Mouse (Mus musculus) heart, postnatal 36 days (tissue): ENCODE results near the gene Grb10. TPM values are rescaled to one million over a fixed set of nuclear protein-coding genes. Genes with fewer than 3 reads are reported as not detected.

Source experiments
- DNase-seq, 2 experiments: peaks; one replicate each; pipeline ENCODE4 v3.0.0; 2021 to 2022
- intact Hi-C: fragments of 180-260 bp; cut with DNase I; formaldehyde crosslinking; loops from one replicate; pipeline ENCODE4 v1.15.1; 2025
- total RNA-seq, 2 experiments: library from RNA; stranded (reverse); gene quantifications; 2 replicates each; pipeline ENCODE4 v1.2.3; 2021

The Grb10 gene
- total RNA-seq, 2 experiments from 2014 or later, result 66.6 to 110 TPM

DNA sequence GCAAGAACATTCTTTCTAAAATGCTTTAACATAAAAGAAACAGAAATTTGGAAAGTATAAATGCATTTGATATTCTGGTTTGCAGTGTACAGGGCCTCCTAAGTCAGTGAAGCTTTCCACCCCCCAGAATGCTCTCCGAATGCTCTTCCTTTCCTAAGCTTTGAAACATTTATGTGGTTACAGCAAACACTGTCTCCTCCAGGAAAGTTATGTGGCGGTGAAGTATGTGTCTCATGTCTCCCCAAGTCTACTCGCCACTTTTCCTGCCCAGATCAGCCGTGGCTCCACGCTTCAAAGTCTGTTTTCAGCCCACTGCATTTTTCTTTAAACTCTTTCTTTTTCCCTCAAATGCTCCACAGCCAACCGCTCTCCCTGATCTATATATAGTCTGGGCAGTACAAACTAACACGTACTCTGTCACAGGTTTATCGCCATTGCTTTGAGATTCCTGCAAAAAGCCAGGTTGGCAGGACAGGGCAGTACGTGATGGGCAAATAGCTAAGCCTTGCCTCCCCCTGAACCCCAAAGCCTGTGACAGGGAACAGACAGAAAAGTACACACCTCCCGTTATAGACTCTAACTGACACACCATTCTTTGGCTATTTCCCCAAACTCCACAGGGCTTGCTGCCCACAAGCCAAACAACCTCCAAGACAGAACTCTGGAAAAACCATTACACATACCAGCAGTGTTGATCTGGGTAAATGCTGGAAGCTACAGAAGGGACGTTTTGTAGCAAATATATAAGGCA is 84.9 kb downstream of the Grb10 start:
- DNase-seq, result peak in 1 of 2 experiments; percentile 39
- intact Hi-C loops, result no loop called here

DNA sequence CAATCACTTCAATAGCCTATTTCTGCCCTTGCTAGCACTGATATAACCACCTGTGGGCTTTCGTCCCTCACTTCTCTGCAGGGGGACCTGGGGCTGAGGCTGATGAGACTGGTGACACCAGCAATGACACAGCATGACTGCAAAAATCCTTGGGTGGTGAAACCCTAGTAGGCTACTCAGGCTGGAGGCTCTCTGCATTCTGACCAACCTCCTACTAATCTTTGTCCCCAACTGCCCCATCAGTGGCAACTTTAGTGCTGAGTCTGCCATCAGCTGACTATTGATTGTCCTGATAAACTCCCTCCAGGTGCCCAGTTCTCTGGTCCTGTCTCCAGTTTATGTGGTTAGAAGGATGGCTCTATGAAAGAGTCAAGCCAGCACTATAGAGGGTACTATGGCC is 85.9 kb downstream of the Grb10 start:
- DNase-seq, result no peak
- intact Hi-C loops, result no loop called here

DNA sequence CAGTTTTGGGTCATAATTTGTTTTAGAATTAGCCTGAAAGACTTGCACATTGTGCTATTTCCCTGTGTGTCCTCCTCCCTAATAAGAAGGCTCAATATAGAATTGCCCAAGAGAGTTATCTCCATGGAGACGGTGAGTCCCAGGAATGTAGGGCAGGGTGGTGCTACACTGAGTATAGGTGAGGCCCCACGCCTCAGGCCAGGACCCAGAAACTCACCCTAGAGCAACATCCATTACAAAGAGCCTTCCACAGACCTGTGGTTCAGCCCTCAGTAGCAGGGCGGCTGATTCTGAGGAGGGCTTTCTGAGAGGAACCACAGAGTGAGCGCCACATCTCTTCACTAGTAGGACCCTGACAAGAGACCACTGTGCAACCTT is 89.5 kb downstream of the Grb10 start:
- intact Hi-C loops, result no loop called here
- DNase-seq, result no peak

DNA sequence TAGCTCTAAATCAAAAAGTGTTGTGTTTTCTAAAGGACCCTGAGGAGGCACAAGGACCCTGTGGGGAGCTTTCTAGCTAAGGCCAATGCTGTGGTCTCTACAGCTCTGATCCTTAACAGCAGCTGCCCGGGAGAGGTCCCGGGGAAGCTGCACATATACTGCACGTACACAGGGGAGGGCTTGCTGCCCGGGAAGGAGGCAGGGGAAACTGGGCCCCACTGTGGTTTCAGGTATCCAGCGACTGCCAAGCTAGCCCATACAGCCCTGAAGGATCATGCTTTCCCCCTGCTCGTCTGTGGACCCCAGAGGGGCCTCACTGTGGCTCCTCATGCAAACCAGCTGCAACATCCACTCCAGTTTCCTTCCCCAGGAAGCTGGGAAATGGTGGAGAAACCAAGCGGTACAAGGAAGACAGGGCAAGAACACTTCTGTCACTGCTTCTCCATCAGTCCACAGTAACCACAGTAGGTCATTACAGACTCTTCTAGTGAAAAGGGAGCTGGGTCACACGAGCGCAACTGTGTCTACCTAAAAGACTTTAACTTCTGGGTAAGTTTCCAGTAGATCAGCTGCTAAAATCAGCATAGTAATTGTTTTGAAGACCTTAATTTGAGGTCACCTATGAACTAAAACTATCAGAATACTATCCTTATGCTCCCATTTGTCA is 90.0 kb downstream of the Grb10 start:
- DNase-seq, result no peak
- intact Hi-C loops, result no loop called here

DNA sequence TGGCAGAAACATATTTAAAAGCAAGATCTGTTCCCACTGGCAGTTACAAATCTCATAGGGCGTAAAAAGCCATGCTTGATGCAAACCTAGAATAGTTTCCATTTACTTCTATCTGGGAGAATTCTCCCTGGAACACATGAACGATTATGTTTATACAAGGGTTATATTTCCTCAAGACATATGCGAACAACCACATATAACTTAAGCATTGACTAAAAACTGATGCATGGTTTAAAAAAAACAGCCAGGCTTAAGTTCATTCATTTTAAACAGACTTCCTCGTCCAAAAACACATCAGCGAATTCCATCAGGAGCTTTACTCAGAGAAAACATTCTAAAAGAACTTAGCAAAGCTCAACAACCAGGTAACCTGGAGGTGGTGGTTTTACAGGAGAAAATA is 90.6 kb downstream of the Grb10 start:
- intact Hi-C loops, result no loop called here
- no peak for DNase-seq

DNA sequence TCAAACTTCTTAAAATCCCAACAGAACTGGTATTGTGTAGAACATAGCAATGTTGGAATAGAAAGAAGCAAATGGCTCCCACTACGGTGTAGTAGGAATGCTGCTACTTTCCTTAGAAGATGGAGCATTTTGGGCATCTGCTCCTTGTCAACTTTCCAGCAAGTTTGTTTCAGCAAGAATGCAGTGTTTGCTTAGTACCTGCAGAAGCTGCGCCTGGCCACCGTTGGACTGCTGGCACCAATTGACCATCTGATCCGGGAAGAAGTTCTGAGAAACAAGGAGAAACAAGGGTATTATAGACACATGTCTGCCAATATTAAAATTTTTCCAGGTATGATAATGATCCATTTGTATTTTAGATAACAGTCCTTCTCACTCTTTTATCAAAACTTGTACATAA is 92.7 kb downstream of the Grb10 start:
- DNase-seq, result no peak
- intact Hi-C loops, result no loop called here

DNA sequence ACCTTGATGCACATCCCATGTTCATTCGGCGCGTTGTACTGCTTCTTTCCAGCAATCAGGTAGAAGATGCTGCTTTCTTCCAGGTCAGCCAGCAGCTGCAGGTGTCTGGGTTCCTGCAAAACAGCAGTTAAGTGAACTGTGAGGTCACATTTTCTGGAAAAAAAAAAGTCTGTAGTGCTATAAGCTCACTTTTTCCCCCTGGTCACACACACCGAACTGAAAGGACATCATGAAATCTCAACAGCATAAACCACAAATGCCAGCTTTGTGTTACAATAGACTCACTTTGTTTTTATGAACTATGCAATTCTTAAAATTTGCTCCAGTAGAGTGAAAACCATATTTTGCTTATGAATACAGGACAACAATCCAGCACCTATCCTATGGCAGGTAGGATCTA is 93.7 kb downstream of the Grb10 start:
- DNase-seq, result no peak
- intact Hi-C loops, result no loop called here

DNA sequence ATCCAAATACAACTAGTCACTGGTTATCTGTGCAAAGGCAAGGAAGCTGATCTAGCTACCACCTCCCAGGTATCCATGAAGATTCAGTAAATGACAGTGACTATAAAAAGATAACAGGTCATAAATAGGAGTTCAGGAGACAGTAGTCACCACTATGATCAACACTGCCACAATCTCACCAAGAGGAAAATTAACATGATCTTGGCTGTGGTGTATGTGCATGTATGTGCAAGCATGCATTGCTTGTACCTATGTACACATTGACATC is 94.5 kb downstream of the Grb10 start:
- DNase-seq, result no peak
- intact Hi-C loops, result no loop called here

DNA sequence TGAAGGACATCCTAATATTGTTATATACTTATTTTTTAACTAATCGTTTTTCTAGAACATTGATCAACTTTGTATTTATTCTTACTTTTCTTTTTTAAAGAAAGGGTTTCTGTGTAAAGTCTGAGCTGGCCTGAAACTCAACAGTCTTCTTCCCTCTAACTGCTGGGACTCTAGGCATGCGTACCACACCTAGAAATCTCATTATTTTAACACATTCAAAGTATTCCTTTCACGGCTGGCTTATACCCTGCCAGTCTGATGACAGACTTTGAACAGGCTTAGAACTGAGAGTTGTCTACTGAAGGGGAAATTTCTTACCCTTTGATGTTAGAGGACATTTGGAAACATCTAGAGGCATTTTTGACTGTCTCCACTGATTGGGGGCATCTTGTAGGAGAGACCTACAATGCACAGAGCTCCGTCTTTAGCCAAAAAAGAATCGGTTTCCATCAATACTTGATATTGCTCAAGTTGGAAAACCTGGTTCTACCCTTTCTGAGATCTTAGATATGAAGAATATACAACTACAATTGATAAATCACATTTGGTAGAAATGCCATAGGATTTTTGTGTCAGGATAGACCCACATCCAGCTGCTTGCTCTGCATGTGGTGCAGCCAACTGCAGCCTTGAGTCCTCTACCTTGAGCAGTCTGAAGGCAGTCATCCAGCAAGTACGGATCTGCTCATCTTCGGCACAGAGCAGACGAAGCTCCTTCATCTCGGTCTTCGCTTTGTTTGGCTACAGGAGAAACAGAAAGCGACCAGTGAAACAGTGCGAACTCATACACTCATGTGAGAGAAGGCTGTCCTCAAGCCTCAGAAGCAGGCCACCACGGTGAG is 95.0 kb downstream of the Grb10 start:
- intact Hi-C loops, result no loop called here
- DNase-seq, result no peak

DNA sequence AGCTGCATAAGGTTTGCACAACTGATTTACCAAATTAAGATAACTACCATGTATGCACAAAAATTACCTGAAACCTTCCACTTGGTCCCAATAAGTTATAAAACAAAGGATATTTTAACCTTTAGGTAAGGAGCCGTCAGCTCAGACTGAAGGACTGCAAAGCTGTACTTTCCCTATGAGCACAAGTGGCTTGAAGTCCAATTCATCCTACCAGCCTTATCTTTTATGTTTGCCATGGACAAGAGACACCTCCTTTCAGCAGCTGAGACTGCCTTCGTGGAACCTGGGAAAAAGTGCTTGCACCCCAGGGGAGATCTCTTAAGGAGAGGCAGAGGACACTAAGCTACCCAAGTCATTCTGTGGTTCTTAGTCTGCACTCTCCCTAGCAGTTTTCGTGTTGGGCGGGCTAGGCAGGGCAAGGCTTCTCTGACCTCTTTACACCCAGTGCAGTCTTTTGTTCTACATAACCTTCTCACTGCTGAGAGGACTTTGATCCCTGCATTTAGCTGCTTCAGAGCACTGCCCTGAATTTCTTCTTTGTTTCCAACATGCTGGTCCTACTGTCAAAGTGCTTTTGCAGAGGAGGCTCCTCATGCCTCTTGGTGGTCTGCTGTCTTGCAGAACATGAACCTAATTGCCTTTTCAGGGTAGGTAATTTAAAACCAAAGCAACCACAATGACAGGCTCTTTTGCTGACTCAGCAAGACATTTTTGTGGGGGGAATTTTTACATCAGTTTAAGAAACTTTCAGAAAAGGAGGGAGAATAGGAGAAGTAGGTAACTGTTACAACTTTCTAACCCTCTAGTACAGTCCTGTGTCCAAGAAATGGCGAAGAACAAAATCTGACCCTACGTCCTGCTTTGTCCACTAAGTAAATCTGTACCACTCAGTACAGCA is 95.9 kb downstream of the Grb10 start:
- no peak for DNase-seq
- intact Hi-C loops, result no loop called here

DNA sequence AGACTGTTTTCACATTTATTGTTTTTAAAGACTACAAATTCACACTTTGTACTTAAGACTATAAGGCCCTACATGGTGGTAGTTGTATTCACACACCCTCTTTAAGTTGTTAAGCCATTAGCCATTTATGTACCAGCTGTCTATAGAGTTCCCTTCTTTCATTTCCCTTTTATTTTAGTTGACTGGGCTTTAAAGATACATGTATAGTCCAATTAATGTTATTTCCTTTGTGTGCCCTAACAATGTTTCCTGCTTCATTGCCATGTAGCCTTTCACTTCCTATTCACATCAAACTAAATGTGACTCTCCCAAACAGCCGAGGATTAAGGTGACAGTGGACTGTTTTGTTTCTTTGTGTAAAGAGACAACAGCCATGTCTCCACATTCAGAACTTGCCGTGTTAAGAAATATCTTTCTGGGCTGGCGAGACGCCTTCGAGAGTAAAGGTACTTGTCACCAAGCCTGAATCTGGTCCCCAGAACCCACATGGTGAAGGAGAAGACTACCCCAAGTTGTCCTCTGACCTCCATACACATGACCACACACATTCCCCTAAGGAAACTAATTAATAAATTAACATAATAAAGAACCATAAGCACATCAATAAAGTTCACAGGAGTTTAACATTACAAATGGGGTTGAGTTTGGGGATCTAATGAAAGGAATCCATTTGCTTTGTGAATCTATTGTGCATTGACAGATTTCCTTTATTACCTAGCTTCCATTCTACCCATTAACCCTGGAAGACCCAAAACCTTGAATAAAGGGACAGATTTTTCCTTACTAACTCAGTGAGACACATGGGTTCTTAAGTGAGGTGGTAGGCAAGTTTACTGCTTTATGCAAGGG is 97.4 kb downstream of the Grb10 start:
- intact Hi-C loops, result no loop called here
- DNase-seq, result no peak

DNA sequence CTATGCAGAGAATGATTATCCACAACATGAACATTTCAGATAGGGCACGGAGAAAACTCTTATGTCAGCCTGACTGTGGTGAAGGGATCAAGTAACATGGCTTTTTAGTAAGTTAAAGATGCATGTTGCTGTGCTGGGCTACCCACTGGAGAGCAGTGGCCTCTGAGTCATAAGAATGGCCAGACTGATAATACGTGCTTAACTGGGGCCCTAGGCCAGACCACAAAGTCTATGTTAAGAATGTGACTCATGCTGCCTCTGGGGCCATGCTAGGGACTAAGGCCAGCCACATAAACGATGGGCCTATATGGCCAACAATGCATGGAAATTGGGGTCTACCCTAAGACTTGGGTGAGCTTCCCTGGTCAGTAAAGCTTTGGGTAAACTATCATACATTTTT is 98.9 kb downstream of the Grb10 start:
- DNase-seq, result peak in 1 of 2 experiments; percentile 37
- intact Hi-C loops, result loop anchor here (1.0 kb wide), 1 partner anchor 23 kb away; no protein-coding TSS in a partner anchor

DNA sequence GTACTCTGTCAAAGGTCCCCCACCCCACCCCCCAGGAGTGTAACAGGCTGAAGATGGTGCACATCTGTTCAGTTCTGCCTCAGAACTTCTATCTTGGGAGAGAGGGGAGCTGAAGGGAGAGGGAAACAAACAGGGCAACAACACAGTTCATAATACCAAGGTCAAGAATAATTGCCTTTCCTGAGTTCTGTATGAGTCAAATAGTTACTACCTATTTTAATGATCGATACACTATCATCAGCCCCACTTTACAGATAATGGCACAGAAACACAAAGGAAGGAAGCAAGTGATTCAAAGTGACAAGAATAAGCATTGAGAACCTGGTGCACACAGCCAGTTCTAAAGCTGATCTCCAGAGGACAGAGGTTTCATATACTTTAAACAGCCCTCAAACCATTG is 99.9 kb downstream of the Grb10 start:
- DNase-seq, result no peak
- intact Hi-C loops, result no loop called here

DNA sequence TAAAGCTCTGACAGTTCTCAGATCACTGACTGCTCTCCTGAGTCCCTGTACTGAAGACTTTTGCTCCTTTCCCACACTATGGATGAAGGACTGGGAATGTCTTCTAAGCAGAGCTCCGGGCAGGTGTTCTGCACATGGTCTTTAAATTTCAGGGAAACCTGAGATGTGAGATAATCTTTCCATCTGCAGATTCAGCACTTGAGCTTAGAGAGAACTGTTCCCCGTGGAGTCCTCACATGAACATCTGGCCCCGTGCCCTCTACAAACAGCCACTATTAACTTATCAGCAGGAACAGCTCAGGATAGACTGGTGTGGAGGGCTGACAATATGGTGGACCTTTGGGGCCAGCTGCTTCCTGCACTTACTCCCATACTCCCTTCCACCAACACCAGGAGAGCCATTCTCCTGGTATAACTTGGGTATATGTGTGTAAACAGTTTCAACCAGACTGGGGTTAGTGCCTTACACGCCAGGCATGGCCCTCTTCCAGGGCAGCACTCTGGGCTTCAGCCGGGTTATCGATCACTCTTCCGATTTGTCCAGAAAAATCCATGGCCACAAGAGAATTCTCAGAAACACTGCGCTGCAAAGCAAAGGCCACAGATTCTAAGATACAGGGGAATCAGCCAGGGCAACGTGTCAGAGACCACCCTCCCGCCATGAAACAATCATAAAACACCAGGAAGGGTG is 101.0 kb downstream of the Grb10 start:
- intact Hi-C loops, result no loop called here
- DNase-seq, result no peak

DNA sequence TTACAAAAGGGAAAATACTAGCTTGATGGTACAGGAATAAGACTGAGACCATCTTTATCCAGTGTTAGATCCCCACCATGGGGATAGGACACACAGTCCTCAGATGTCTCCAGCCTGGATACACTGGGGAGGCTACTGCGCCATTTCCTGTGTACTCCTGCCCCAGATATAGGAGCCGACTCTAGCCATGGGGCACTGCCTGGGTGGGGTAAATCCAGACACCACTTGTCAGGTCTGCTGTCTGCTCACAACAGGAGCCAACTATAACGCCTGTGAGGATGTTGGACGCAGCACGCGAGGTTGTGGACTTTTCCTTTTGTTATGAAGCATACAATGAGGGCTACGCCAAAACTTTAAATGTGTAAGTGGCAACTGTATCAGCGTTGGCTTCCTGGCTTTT is 103.7 kb downstream of the Grb10 start:
- intact Hi-C loops, result no loop called here
- no peak for DNase-seq

DNA sequence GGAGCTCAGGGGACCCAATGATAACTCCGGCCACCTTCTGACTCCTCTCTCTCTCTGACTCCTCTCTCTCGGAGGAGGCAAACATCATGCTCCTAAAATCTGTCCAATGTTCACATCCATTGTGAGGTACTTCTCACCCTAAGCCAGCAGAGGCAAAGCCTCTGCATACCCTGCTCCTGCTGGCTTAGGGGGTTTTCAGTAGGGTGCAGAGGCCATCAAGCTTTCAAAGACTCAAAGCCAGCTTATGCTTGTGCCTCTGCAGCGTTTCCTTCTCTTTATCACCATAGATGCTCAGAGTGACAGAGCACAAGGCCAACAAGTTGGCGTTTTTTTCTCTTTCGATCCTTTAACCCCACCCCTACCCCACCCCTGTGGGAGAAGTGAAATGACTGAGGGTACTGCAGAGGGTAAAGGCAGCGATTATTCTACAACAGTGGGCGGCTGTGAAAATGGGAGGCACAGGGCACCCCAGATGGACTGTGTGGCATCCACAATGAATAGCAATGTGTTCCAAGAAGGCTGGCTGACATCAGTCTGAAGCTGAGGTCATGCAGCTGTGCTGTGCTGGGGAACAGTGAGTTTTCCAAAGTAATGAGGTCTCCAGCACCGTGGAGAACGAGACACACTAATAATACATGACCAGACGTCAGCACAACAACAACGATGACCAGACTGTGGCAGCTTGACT is 106.2 kb downstream of the Grb10 start:
- peak; percentile 15 to 29 for DNase-seq
- intact Hi-C loops, result no loop called here

DNA sequence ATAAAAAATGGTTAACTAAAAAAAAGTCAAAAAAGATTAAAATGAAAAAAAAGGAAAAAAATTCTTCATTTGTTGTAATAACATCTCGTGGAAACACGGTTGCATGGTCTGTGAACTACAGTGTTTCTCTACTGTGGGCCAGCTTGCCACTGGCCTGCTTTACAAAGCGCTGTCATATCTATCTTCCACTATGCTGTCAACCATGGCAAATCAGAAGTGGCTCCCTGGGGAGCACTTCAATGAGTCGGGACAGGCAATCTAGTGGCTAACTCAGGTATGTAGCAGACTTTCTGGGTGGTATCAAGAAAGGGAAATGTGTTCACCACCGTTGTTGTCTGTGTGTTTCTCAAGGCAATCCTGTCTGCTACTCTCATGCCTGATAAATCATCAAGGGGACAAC is 106.8 kb downstream of the Grb10 start:
- intact Hi-C loops, result no loop called here
- no peak for DNase-seq

DNA sequence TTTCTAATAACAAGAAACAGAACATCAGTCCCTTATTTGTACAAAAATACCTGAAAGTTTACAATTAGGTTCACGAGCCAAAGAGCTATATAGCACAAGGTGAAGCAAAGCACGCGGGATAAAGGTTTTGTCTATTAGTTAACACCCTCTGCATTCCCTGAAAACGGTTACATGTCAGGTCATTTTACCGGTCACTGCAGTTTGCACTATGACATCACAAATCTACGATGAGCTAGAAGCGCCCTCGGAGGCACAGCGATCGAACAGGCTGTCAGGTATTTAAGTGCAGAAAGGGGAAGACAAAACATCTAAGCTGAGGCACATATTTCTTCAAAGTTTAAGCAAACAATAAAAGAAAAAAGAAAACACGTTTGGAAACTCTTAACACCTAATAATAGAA is 108.0 kb downstream of the Grb10 start:
- intact Hi-C loops, result no loop called here
- DNase-seq, result no peak

DNA sequence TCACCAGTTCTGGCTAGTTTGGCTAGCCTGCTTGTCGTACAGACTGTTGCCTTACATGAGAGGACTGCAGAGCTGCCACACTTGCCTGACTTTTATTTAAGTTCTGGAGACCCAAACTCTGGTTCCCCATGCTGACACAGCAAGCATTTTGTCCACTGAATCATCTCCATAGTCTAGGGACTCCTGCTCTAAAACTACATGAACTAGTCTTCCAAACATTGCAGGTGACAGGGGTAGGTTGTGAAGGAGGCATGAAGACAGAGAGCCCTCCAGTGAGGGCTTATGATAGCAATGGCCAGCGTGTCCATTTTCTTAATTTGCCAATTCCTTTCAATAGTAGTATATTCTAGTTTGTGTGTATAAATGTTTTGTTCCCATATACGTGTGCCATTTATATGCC is 109.4 kb downstream of the Grb10 start:
- no peak for DNase-seq
- intact Hi-C loops, result no loop called here
